In the genomic region with DNA sequence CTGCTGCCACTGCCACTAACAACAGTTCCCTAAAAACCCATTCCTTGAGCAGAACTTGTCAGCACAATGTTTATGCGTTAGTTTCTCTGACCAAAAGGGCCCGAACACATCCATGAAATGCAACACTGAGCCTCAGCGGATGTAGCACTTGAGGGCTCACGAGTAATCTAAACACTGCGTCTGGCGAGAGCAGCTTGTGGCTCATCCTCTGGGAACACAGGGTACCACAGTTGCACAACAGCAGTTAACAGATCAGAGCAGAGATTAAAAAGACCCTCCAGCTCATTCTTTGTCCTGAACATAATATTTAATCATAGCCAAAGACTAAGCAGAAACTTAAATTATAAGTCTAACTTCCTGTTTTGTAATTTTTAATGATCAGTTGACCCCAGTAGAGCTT, we compare ENCODE assay signal across 25 mouse cellular contexts.
DNase-seq lines count a peak whose midpoint lies in the region; ATAC-seq and TF ChIP-seq lines count a peak whose summit lies in the region.
"Had no signal": no experiment of that assay in that cellular context is flagged by ENCODE, and none has a peak within 500 bp of the region (broad histone marks: within the 10 kb centered on the region; RNA-seq: fewer than 3 reads in every experiment).

No protein-coding gene starts in this region.

- peak overlapping the region; percentile 57; the same call in 1 of the 2 replicates for H3K27ac ChIP-seq in intestine, embryonic 14.5 days (ENCODE audit: low read depth)
- no peak overlapping the region for H3K27ac ChIP-seq in intestine, postnatal 0 days (ENCODE audit: low read depth, low read length)
- H3K27ac ChIP-seq in embryonic facial prominence, embryonic 12.5 days, result peak overlapping the region; percentile 65
- H3K27ac ChIP-seq in limb, embryonic 10.5 days, result peak overlapping the region; percentile 67; the same call in 1 of the 2 replicates
- no peak overlapping the region for H3K27ac ChIP-seq in midbrain, embryonic 14.5 days (replicated peaks; ENCODE audit: low read depth, low read length)
- H3K27ac ChIP-seq in hindbrain, embryonic 10.5 days, result no peak overlapping the region
- H3K27ac ChIP-seq: forebrain, embryonic 15.5 days; heart, embryonic 10.5 days; hindbrain, embryonic 15.5 days; kidney, embryonic 15.5 days; left cerebral cortex, adult 2 months; midbrain, embryonic 12.5 days had no signal

- H3K4me2 ChIP-seq in intestine, embryonic 14.5 days (ENCODE audit: low read length), result no peak overlapping the region
- H3K4me2 ChIP-seq in intestine, postnatal 0 days (replicated peaks; ENCODE audit: low read depth), result no peak overlapping the region
- no peak overlapping the region for H3K4me2 ChIP-seq in embryonic facial prominence, embryonic 12.5 days (replicated peaks)
- no peak overlapping the region for H3K4me2 ChIP-seq in midbrain, embryonic 14.5 days (ENCODE audit: low read length)
- H3K4me2 ChIP-seq: forebrain, embryonic 15.5 days; hindbrain, embryonic 15.5 days; kidney, embryonic 15.5 days; midbrain, embryonic 12.5 days had no signal

- H3K4me3 ChIP-seq in intestine, embryonic 14.5 days (ENCODE audit: low read depth, low read length), result no peak overlapping the region
- no peak overlapping the region for H3K4me3 ChIP-seq in intestine, postnatal 0 days (ENCODE audit: low read depth, low read length)
- no peak overlapping the region for H3K4me3 ChIP-seq in embryonic facial prominence, embryonic 12.5 days
- H3K4me3 ChIP-seq in limb, embryonic 10.5 days, result no peak overlapping the region
- H3K4me3 ChIP-seq in midbrain, embryonic 14.5 days (replicated peaks; ENCODE audit: low read depth, low read length), result no peak overlapping the region
- H3K4me3 ChIP-seq in hindbrain, embryonic 10.5 days, result no peak overlapping the region
- H3K4me3 ChIP-seq: forebrain, embryonic 15.5 days; heart, embryonic 10.5 days; hindbrain, embryonic 15.5 days; kidney, embryonic 15.5 days; left cerebral cortex, adult 2 months; midbrain, embryonic 12.5 days had no signal

- no peak overlapping the region for H3K9ac ChIP-seq in intestine, embryonic 14.5 days (ENCODE audit: low read length)
- H3K9ac ChIP-seq in intestine, postnatal 0 days (ENCODE audit: low read depth, low read length), result no peak overlapping the region
- H3K9ac ChIP-seq in embryonic facial prominence, embryonic 12.5 days, result no peak overlapping the region
- no peak overlapping the region for H3K9ac ChIP-seq in midbrain, embryonic 14.5 days (replicated peaks; ENCODE audit: low read length)
- H3K9ac ChIP-seq: forebrain, embryonic 15.5 days; hindbrain, embryonic 15.5 days; kidney, embryonic 15.5 days; midbrain, embryonic 12.5 days had no signal

- DNase-seq in intestine, embryonic 14.5 days (ENCODE audit: low spot score), result no peak
- no peak for DNase-seq in limb, embryonic 10.5 days (ENCODE audit: low spot score)
- peak; percentile 42 for DNase-seq in lung, postnatal 36 days
- no peak for DNase-seq in midbrain, embryonic 14.5 days
- no peak for DNase-seq in hindbrain, embryonic 10.5 days (ENCODE audit: low spot score)
- no peak for DNase-seq in layer of hippocampus, postnatal 36 days
- DNase-seq: adrenal gland, postnatal 25 days; cerebellum, adult 9-11 months; gastrocnemius, postnatal 14 days; heart, postnatal 4 days; kidney, adult 11 months; kidney, postnatal 36 days; layer of hippocampus, adult 9-11 months; left cerebral cortex, postnatal 4 days; right cerebral cortex, postnatal 14 days; thymus, postnatal 36 days had no signal

- no peak for TF ChIP-seq CTCF in intestine, postnatal 0 days (IDR thresholded peaks at IDR 0.05; ENCODE audit: low read depth)

- no peak for ATAC-seq in intestine, embryonic 14.5 days (replicated peaks; ENCODE audit: low FRiP score, low TSS enrichment, low read depth)
- no peak for ATAC-seq in intestine, postnatal 0 days
- no peak for ATAC-seq in embryonic facial prominence, embryonic 12.5 days (ENCODE audit: insufficient number of reproducible peaks, insufficient read depth, low FRiP score, low TSS enrichment)
- no peak for ATAC-seq in midbrain, embryonic 14.5 days (ENCODE audit: low FRiP score, low TSS enrichment)
- ATAC-seq: CD4-positive, CD25-positive, alpha-beta regulatory T cell, adult 4 months; forebrain, embryonic 15.5 days had no signal

- WGBS in intestine, embryonic 14.5 days, result 28% methylated on average over 6 of the region's 6 CpGs
- 49% methylated on average over 6 of the region's 6 CpGs for WGBS in intestine, postnatal 0 days
- 42% methylated on average over 6 of the region's 6 CpGs for WGBS in embryonic facial prominence, embryonic 12.5 days
- 74% methylated on average over 6 of the region's 6 CpGs for WGBS in limb, embryonic 10.5 days
- WGBS in midbrain, embryonic 14.5 days, result 61% methylated on average over 6 of the region's 6 CpGs
- 66% methylated on average over 6 of the region's 6 CpGs for WGBS in hindbrain, embryonic 10.5 days

- no peaks in the 10 kb centered on the region for H3K27me3 ChIP-seq in intestine, embryonic 14.5 days (replicated peaks; ENCODE audit: control insufficient read depth, insufficient read depth, low read length)
- no peaks in the 10 kb centered on the region for H3K27me3 ChIP-seq in intestine, postnatal 0 days (replicated peaks; ENCODE audit: control insufficient read depth, insufficient read depth, low read length)
- no peaks in the 10 kb centered on the region for H3K27me3 ChIP-seq in embryonic facial prominence, embryonic 12.5 days
- no peaks in the 10 kb centered on the region for H3K27me3 ChIP-seq in limb, embryonic 10.5 days (ENCODE audit: low read depth, poor library complexity, severe bottlenecking)
- H3K27me3 ChIP-seq in midbrain, embryonic 14.5 days (ENCODE audit: control insufficient read depth, insufficient read depth, low read length), result no peaks in the 10 kb centered on the region
- H3K27me3 ChIP-seq in hindbrain, embryonic 10.5 days (ENCODE audit: insufficient read depth, poor library complexity, severe bottlenecking), result no peaks in the 10 kb centered on the region
- H3K27me3 ChIP-seq: forebrain, embryonic 15.5 days; hindbrain, embryonic 15.5 days; kidney, embryonic 15.5 days; midbrain, embryonic 12.5 days had no signal

- H3K9me3 ChIP-seq in intestine, embryonic 14.5 days (ENCODE audit: control insufficient read depth, low read length), result no peaks in the 10 kb centered on the region
- no peaks in the 10 kb centered on the region for H3K9me3 ChIP-seq in intestine, postnatal 0 days (ENCODE audit: control insufficient read depth)
- no peaks in the 10 kb centered on the region for H3K9me3 ChIP-seq in embryonic facial prominence, embryonic 12.5 days
- no peaks in the 10 kb centered on the region for H3K9me3 ChIP-seq in limb, embryonic 10.5 days (replicated peaks)
- no peaks in the 10 kb centered on the region for H3K9me3 ChIP-seq in midbrain, embryonic 14.5 days (ENCODE audit: control insufficient read depth, low read length)
- H3K9me3 ChIP-seq in hindbrain, embryonic 10.5 days, result no peaks in the 10 kb centered on the region
- H3K9me3 ChIP-seq: forebrain, embryonic 15.5 days; heart, embryonic 10.5 days; hindbrain, embryonic 15.5 days; kidney, embryonic 15.5 days; midbrain, embryonic 12.5 days had no signal

- H3K4me1 ChIP-seq in intestine, embryonic 14.5 days (replicated peaks; ENCODE audit: control insufficient read depth, insufficient read depth, low read length), result peaks cover 5% of the 10 kb centered on the region
- H3K4me1 ChIP-seq in intestine, postnatal 0 days (replicated peaks; ENCODE audit: control insufficient read depth, insufficient read depth, low read length), result no peaks in the 10 kb centered on the region
- peaks cover 6% of the 10 kb centered on the region; the same call in 1 of the 2 replicates for H3K4me1 ChIP-seq in embryonic facial prominence, embryonic 12.5 days
- H3K4me1 ChIP-seq in limb, embryonic 10.5 days, result peaks cover 2% of the 10 kb centered on the region; the same call in 1 of the 2 replicates
- H3K4me1 ChIP-seq in midbrain, embryonic 14.5 days (ENCODE audit: control insufficient read depth, insufficient read depth, low read length), result no peaks in the 10 kb centered on the region
- 0 out of 2 replicates have a peak, but pooled peaks cover 4% of the 10 kb centered on the region for H3K4me1 ChIP-seq in hindbrain, embryonic 10.5 days (replicated peaks)
- H3K4me1 ChIP-seq: forebrain, embryonic 15.5 days; heart, embryonic 10.5 days; hindbrain, embryonic 15.5 days; kidney, embryonic 15.5 days; midbrain, embryonic 12.5 days had no signal

- no peaks in the 10 kb centered on the region for H3K36me3 ChIP-seq in intestine, embryonic 14.5 days (ENCODE audit: control insufficient read depth, insufficient read depth, low read length)
- H3K36me3 ChIP-seq in intestine, postnatal 0 days (ENCODE audit: control insufficient read depth, insufficient read depth), result no peaks in the 10 kb centered on the region
- no peaks in the 10 kb centered on the region for H3K36me3 ChIP-seq in embryonic facial prominence, embryonic 12.5 days
- no peaks in the 10 kb centered on the region for H3K36me3 ChIP-seq in limb, embryonic 10.5 days
- no peaks in the 10 kb centered on the region for H3K36me3 ChIP-seq in midbrain, embryonic 14.5 days (ENCODE audit: control insufficient read depth, insufficient read depth, low read length)
- no peaks in the 10 kb centered on the region for H3K36me3 ChIP-seq in hindbrain, embryonic 10.5 days
- H3K36me3 ChIP-seq: forebrain, embryonic 15.5 days; heart, embryonic 10.5 days; hindbrain, embryonic 15.5 days; kidney, embryonic 15.5 days; midbrain, embryonic 12.5 days had no signal

Comparison
In these comparisons a context has a peak if more than half of its experiments do, and no peak if none do; other contexts are left out.
1. H3K27ac ChIP-seq: peak in intestine, embryonic 14.5 days (single experiment), embryonic facial prominence, embryonic 12.5 days (single experiment) and limb, embryonic 10.5 days (single experiment); none in intestine, postnatal 0 days (single experiment), midbrain, embryonic 14.5 days (single experiment) and hindbrain, embryonic 10.5 days (single experiment).